Mouse (Mus musculus) bone marrow, adult 2 months (tissue): Measurements from ENCODE around the gene Dnah14. TPM values are rescaled to one million over a fixed set of nuclear protein-coding genes. Genes with fewer than 3 reads are reported as not detected.

Experiments used
- H3K27ac ChIP-seq: fragments of 200-500 bp; 2 replicates; pipeline ENCODE4 v1.5.1; 2012; ENCODE audit warnings: low read depth, mild to moderate bottlenecking, control low read depth, inconsistent platforms, low read length; ENCODE audit not compliant: control insufficient read depth, poor library complexity, insufficient read depth
- H3K4me1 ChIP-seq: fragments of 200-500 bp; 2 replicates; pipeline ENCODE4 v1.6.1; 2011; ENCODE audit warnings: low read length; ENCODE audit not compliant: control insufficient read depth, insufficient read depth
- H3K4me3 ChIP-seq: fragments of 200-500 bp; replicated peaks from 2 replicates; pipeline ENCODE3; 2011; ENCODE audit warnings: mild to moderate bottlenecking, low read depth, low read length, control low read depth; ENCODE audit not compliant: control insufficient read depth
- CTCF ChIP-seq: fragments of 200-500 bp; IDR thresholded peaks from 2 replicates; pipeline ENCODE4 v1.5.1; 2011; ENCODE audit warnings: low read length, control low read depth; ENCODE audit not compliant: control insufficient read depth, insufficient read depth
- POLR2A ChIP-seq: fragments of 200-500 bp; IDR thresholded peaks from 2 replicates; pipeline ENCODE4 v1.6.1; 2011; ENCODE audit warnings: low read depth, mild to moderate bottlenecking, control low read depth, low read length, borderline replicate concordance; ENCODE audit not compliant: control insufficient read depth
- WGBS: fragments of 180-500 bp; shearing (Covaris S2); methylation state at CpG from one replicate; pipeline ENCODE4 v1.1.7; 2018; 5-methylcytosine and 5-hydroxymethylcytosine counted together
- polyA plus RNA-seq: library from polyadenylated mRNA; stranded (reverse); fragments of >200 nt; gene quantifications from 2 replicates; pipeline ENCODE4 v1.2.4, GENCODE M21; 2011; ENCODE audit warnings: low replicate concordance; ENCODE audit not compliant: missing spikeins, insufficient read depth, insufficient read length

The Dnah14 gene
- polyA plus RNA-seq, 1 experiment: not detected

GRCm38 (mm10) chr1:181569447-181569846, 6.9 kb upstream of the Dnah14 start:
- TF ChIP-seq CTCF (no peak), POLR2A (no peak)
- Histone ChIP-seq H3K27ac (no peak overlapping the region), H3K4me1 (no peaks in the 10 kb centered on the region), H3K4me3 (no peak overlapping the region)
- WGBS: 78% methylated on average over 9 of the region's 9 CpGs

- Histone ChIP-seq H3K4me3 (no peak overlapping the region), H3K4me1 (no peaks in the 10 kb centered on the region), H3K27ac (no peak overlapping the region)
- 69% methylated on average over 8 of the region's 8 CpGs for WGBS
- TF ChIP-seq POLR2A (no peak), CTCF (no peak)
Measured at GRCm38 (mm10) chr1:181583152-181583551, 6.8 kb downstream of the Dnah14 start.

- H3K4me1 ChIP-seq: no peaks in the 10 kb centered on the region
- H3K27ac ChIP-seq: no peak overlapping the region
Measured at GRCm38 (mm10) chr1:181589116-181589515, 12.8 kb downstream of the Dnah14 start.

GRCm38 (mm10) chr1:181599376-181599775, 23.0 kb downstream of the Dnah14 start:
- no peak for TF ChIP-seq CTCF
- TF ChIP-seq POLR2A: no peak
- 60% methylated on average over 4 of the region's 4 CpGs for WGBS
- no peak overlapping the region for H3K27ac ChIP-seq

More at GRCm38 (mm10) chr1:181589116-181589515, 12.8 kb downstream of the Dnah14 start:
- no peak overlapping the region for H3K4me3 ChIP-seq
- 82% methylated on average over 6 of the region's 6 CpGs for WGBS
- TF ChIP-seq CTCF: no peak
- TF ChIP-seq POLR2A: no peak

GRCm38 (mm10) chr1:181611118-181611517, 34.8 kb downstream of the Dnah14 start:
- Histone ChIP-seq H3K27ac (no peak overlapping the region), H3K4me3 (no peak overlapping the region), H3K4me1 (no peaks in the 10 kb centered on the region)
- TF ChIP-seq POLR2A (no peak), CTCF (no peak)
- WGBS: 80% methylated on average over 3 of the region's 3 CpGs

More at GRCm38 (mm10) chr1:181599376-181599775, 23.0 kb downstream of the Dnah14 start:
- H3K4me1 ChIP-seq: no peaks in the 10 kb centered on the region
- no peak overlapping the region for H3K4me3 ChIP-seq

GRCm38 (mm10) chr1:181615866-181616491, 39.6 kb downstream of the Dnah14 start:
- Histone ChIP-seq H3K4me1 (no peaks in the 10 kb centered on the region), H3K4me3 (no peak overlapping the region), H3K27ac (no peak overlapping the region)
- TF ChIP-seq CTCF (peak; percentile 56), POLR2A (no peak)
- 39% methylated on average over 11 of the region's 11 CpGs for WGBS

GRCm38 (mm10) chr1:181617332-181617731, 41.0 kb downstream of the Dnah14 start:
- H3K27ac ChIP-seq: no peak overlapping the region
- no peak overlapping the region for H3K4me3 ChIP-seq
- H3K4me1 ChIP-seq: no peaks in the 10 kb centered on the region
- TF ChIP-seq POLR2A (no peak), CTCF (peak; percentile 80)
- WGBS: 48% methylated on average over 5 of the region's 5 CpGs

- Histone ChIP-seq H3K27ac (no peak overlapping the region), H3K4me3 (no peak overlapping the region)
- no peak for TF ChIP-seq POLR2A
- TF ChIP-seq CTCF: no peak
Measured at GRCm38 (mm10) chr1:181623149-181623680, 46.9 kb downstream of the Dnah14 start.

More at GRCm38 (mm10) chr1:181623149-181623680, 46.9 kb downstream of the Dnah14 start:
- 61% methylated on average over 6 of the region's 6 CpGs for WGBS
- no peaks in the 10 kb centered on the region for H3K4me1 ChIP-seq
